Mouse (Mus musculus) subcutaneous adipose tissue, adult 2 months (tissue): ENCODE measurements around the gene Aktip. TPM values are rescaled to one million over a fixed set of nuclear protein-coding genes. Genes with fewer than 3 reads are reported as not detected.

Source experiments
- polyA plus RNA-seq: library from polyadenylated mRNA; depleted of rRNA; stranded (reverse); fragments of >200 nt; gene quantifications from 2 replicates; pipeline ENCODE4 v1.2.3, GENCODE M21; 2012; ENCODE audit warnings: low replicate concordance; rRNA removed

Aktip gene
- 33.9 and 60.9 TPM in 2 replicates for polyA plus RNA-seq

GRCm38 (mm10) chr8:91199876-91200275, at the start of gene Aktip:
TSS of gene Aktip (minus strand) at chr8:91199976.

DNA sequence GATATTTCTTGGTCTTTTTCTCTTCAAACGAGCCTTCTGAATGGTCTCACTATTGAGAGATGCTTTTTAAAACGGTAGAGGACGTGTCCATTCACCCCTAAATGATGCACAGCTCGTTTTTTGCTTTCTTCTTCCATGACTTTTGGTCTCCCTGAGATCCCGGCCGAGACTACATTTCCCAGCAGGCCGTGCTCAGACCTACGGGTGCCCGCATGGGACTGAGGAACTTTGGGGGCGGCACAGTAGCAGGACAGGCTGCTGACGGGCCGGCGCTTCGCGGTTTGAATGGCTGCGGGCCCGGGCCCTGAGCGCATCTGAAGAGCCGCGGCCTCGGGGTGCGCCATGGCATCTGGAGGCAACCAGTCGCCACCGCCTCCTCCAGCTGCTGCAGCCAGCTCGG, 129.9 kb downstream of the Aktip start, which contains the start of gene Rbl2:
TSS of gene Rbl2 (plus strand) at position 224 of the 400 bp plus-strand sequence.

Other genes with a start within 250 kb of the Aktip start
- gene Rbl2, start 129.9 kb downstream of the Aktip start, polyA plus RNA-seq, result 18.1 and 33.6 TPM in 2 replicates
- gene Rpgrip1l, start 113.3 kb upstream of the Aktip start, polyA plus RNA-seq, result 0.80 and 1.5 TPM in 2 replicates
- 44.1 and 55.7 TPM in 2 replicates for gene Fto, start 113.5 kb upstream of the Aktip start, polyA plus RNA-seq